Comparison of ENCODE assay signal across 12 mouse cellular contexts in genomic region chr10:59439508-59439931, GRCm38 (mm10). TPM values are rescaled to one million over a fixed set of nuclear protein-coding genes. Genes with fewer than 3 reads are reported as not detected.
DNase-seq lines count a peak whose midpoint lies in the region; ATAC-seq and TF ChIP-seq lines count a peak whose summit lies in the region.
"Had no signal": no experiment of that assay in that cellular context is flagged by ENCODE, and none has a peak within 500 bp of the region (broad histone marks: within the 10 kb centered on the region; RNA-seq: fewer than 3 reads in every experiment).

No protein-coding gene starts in this region.

- peak overlapping the region; percentile 41; the same call in 1 of the 2 replicates for H3K27ac ChIP-seq in spleen, adult 2 months (ENCODE audit: insufficient read depth, low read length)
- no peak overlapping the region for H3K27ac ChIP-seq in kidney, postnatal 0 days
- H3K27ac ChIP-seq in midbrain, embryonic 14.5 days (replicated peaks; ENCODE audit: low read depth, low read length): no peak overlapping the region
- H3K27ac ChIP-seq: hindbrain, postnatal 0 days had no signal

- no peaks in the 10 kb centered on the region for H3K27me3 ChIP-seq in spleen, adult 2 months (ENCODE audit: control insufficient read depth, insufficient read depth, low read length)
- no peaks in the 10 kb centered on the region for H3K27me3 ChIP-seq in kidney, postnatal 0 days (ENCODE audit: insufficient read depth, low read length)
- no peaks in the 10 kb centered on the region for H3K27me3 ChIP-seq in midbrain, embryonic 14.5 days (ENCODE audit: control insufficient read depth, insufficient read depth, low read length)
- H3K27me3 ChIP-seq: megakaryocyte, embryonic 14.5 days had no signal

- intact Hi-C loops in gastrocnemius, postnatal 14 days (cut with DNase I; ENCODE audit: low total_unique reads): no loop called here

- no peaks in the 10 kb centered on the region for H3K4me1 ChIP-seq in spleen, adult 2 months (ENCODE audit: control insufficient read depth, insufficient read depth, insufficient read length)
- no peaks in the 10 kb centered on the region for H3K4me1 ChIP-seq in kidney, postnatal 0 days (replicated peaks; ENCODE audit: insufficient read depth, low read length)
- H3K4me1 ChIP-seq in midbrain, embryonic 14.5 days (ENCODE audit: control insufficient read depth, insufficient read depth, low read length): no peaks in the 10 kb centered on the region

- WGBS in spleen, adult 2 months: 65% methylated on average over 5 of the region's 5 CpGs
- WGBS in kidney, postnatal 0 days: 35% methylated on average over 5 of the region's 5 CpGs
- WGBS in midbrain, embryonic 14.5 days: 80% methylated on average over 5 of the region's 5 CpGs

- H3K36me3 ChIP-seq in spleen, adult 2 months (ENCODE audit: control insufficient read depth, insufficient read depth, low read length): no peaks in the 10 kb centered on the region
- no peaks in the 10 kb centered on the region for H3K36me3 ChIP-seq in kidney, postnatal 0 days (ENCODE audit: insufficient read depth, low read length)
- no peaks in the 10 kb centered on the region for H3K36me3 ChIP-seq in midbrain, embryonic 14.5 days (ENCODE audit: control insufficient read depth, insufficient read depth, low read length)

- no peak for TF ChIP-seq CTCF in spleen, adult 2 months (IDR thresholded peaks at IDR 0.05; ENCODE audit: extremely low read depth, insufficient read depth, insufficient read length, insufficient replicate concordance)
- no peak for TF ChIP-seq CTCF in kidney, postnatal 0 days (IDR thresholded peaks at IDR 0.05; ENCODE audit: low read depth)

- no peak overlapping the region for H3K4me3 ChIP-seq in spleen, adult 2 months (ENCODE audit: extremely low read depth, insufficient read depth, insufficient read length)
- H3K4me3 ChIP-seq in kidney, postnatal 0 days (replicated peaks; ENCODE audit: low read depth, low read length): no peak overlapping the region
- H3K4me3 ChIP-seq in midbrain, embryonic 14.5 days (replicated peaks; ENCODE audit: low read depth, low read length): no peak overlapping the region
- H3K4me3 ChIP-seq: megakaryocyte, embryonic 14.5 days had no signal

- H3K9me3 ChIP-seq in kidney, postnatal 0 days (replicated peaks; ENCODE audit: low read length): no peaks in the 10 kb centered on the region
- H3K9me3 ChIP-seq in midbrain, embryonic 14.5 days (ENCODE audit: control insufficient read depth, low read length): no peaks in the 10 kb centered on the region
- H3K9me3 ChIP-seq: megakaryocyte, embryonic 14.5 days had no signal

- TF ChIP-seq POLR2A in spleen, adult 2 months (IDR thresholded peaks at IDR 0.05; ENCODE audit: low read depth, low read length): no peak

- no peak overlapping the region for H3K9ac ChIP-seq in kidney, postnatal 0 days (ENCODE audit: low read depth, low read length)
- no peak overlapping the region for H3K9ac ChIP-seq in midbrain, embryonic 14.5 days (replicated peaks; ENCODE audit: low read length)

- no peak for DNase-seq in spleen, adult 2 months (ENCODE audit: low read depth in 1 of 2, low spot score in 2 of 2)
- DNase-seq in spleen, postnatal 14 days (ENCODE audit: low spot score in 2 of 2): no peak
- peak; percentile 83 for DNase-seq in gastrocnemius, postnatal 14 days
- DNase-seq in kidney, postnatal 0 days (ENCODE audit: low spot score): peak; percentile 50
- peak; percentile 24 for DNase-seq in ovary, postnatal 36 days (ENCODE audit: low spot score)
- no peak for DNase-seq in cerebellum, postnatal 25 days
- no peak for DNase-seq in cerebellum, adult 18-20 months
- DNase-seq in midbrain, embryonic 14.5 days: no peak
- DNase-seq: cerebellum, adult 9-10 months; right cerebral cortex, postnatal 4 days had no signal

- no peak for ATAC-seq in kidney, postnatal 0 days (replicated peaks; ENCODE audit: low FRiP score, low read depth)
- ATAC-seq in midbrain, embryonic 14.5 days (ENCODE audit: low FRiP score, low TSS enrichment): no peak
- ATAC-seq: hindbrain, postnatal 0 days had no signal

- H3K4me2 ChIP-seq in kidney, postnatal 0 days (ENCODE audit: low read length): no peak overlapping the region
- H3K4me2 ChIP-seq in midbrain, embryonic 14.5 days (ENCODE audit: low read length): no peak overlapping the region

RNA-seq across cellular contexts. Expression of gene Oit3, which starts 2.1 kb away (rescaled TPM):
- polyA plus RNA-seq in spleen, adult 2 months (2012; rRNA removed): 4.7 and 5.2 TPM in 2 replicates
- total RNA-seq in gastrocnemius, postnatal 14 days (2021): under 1 TPM; 0.51 to 0.58 TPM
- polyA plus RNA-seq in kidney, postnatal 0 days (2015; fragmentation: Nextera tagmentation; extraction: Ambion mirVana): 1.6 and 1.7 TPM in 2 replicates
- polyA plus RNA-seq in midbrain, embryonic 14.5 days (2014; fragmentation: Nextera tagmentation; extraction: Ambion mirVana): 0.39 TPM in 1 of 2 replicates, not detected in the other
- total RNA-seq: hindbrain, postnatal 0 days had no signal

RNA-seq across cellular contexts. Expression of gene Pla2g12b, which starts 36.1 kb away (rescaled TPM):
- polyA plus RNA-seq in spleen, adult 2 months (2012; rRNA removed): not detected in 2 replicates
- total RNA-seq in gastrocnemius, postnatal 14 days (2021): under 1 TPM in 1 of 2 experiments, not detected in 1; 0.45 TPM
- polyA plus RNA-seq in kidney, postnatal 0 days (2015; fragmentation: Nextera tagmentation; extraction: Ambion mirVana): 0.33 and 0.38 TPM in 2 replicates
- polyA plus RNA-seq in midbrain, embryonic 14.5 days (2014; fragmentation: Nextera tagmentation; extraction: Ambion mirVana): not detected in 2 replicates
- total RNA-seq: hindbrain, postnatal 0 days had no signal
- polyA plus RNA-seq: hindbrain, postnatal 0 days had no signal

RNA-seq across cellular contexts. Expression of gene Gm10273, which starts 44.1 kb away (rescaled TPM):
- polyA plus RNA-seq in spleen, adult 2 months (2012; rRNA removed): 1.7 and 2.5 TPM in 2 replicates
- 100 to 1,000 TPM; 106 to 119 TPM for total RNA-seq in gastrocnemius, postnatal 14 days (2021)
- 7.4 and 10.0 TPM in 2 replicates for polyA plus RNA-seq in kidney, postnatal 0 days (2015; fragmentation: Nextera tagmentation; extraction: Ambion mirVana)
- 2.8 and 5.0 TPM in 2 replicates for polyA plus RNA-seq in midbrain, embryonic 14.5 days (2014; fragmentation: Nextera tagmentation; extraction: Ambion mirVana)

Comparison
In these comparisons a context has a peak if more than half of its experiments do, and no peak if none do; other contexts are left out.
1. DNase-seq: peak in gastrocnemius, postnatal 14 days (single experiment), kidney, postnatal 0 days (single experiment) and ovary, postnatal 36 days (single experiment); none in spleen, adult 2 months (0 of 2), spleen, postnatal 14 days (0 of 2), cerebellum, postnatal 25 days (0 of 2), cerebellum, adult 18-20 months (0 of 2) and midbrain, embryonic 14.5 days (single experiment).